Mouse (Mus musculus) cerebellum, adult 2 months (tissue): ENCODE data around the gene Actr2.

Experiments used
- CTCF ChIP-seq: fragments of 200-500 bp; IDR thresholded peaks from 2 replicates; pipeline ENCODE4 v1.5.1; 2011; ENCODE audit warnings: low read depth, mild to moderate bottlenecking, control low read depth, low read length, moderate library complexity, borderline replicate concordance; ENCODE audit not compliant: insufficient read depth
- POLR2A ChIP-seq: fragments of 200-500 bp; IDR thresholded peaks from 2 replicates; pipeline ENCODE4 v1.6.1; 2011; ENCODE audit warnings: low read length, control low read depth, borderline replicate concordance; ENCODE audit not compliant: insufficient read depth

DNA sequence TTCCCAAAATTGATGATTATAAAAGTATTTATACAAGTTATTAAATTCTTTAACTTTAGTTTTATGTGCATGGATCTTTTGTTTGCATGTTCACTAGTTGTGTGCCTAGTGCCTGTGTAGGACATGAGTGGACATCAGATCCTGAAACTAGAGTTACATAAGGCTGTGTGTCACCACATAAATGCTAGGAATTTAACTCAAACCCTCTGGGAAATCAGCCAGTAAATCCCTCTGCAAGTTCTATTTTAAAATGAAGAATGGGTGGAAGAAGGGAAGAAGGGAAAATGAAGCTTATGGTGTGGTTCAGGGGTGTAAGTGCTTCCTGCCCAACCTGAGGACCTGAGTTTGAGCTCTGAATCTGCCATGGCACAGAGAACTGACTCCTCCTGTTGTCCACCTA is 26.4 kb downstream of the Actr2 start:
- TF ChIP-seq POLR2A = no peak
- no peak for TF ChIP-seq CTCF
